Mouse (Mus musculus): Measurements from ENCODE around the gene 3110082I17Rik.

- TF ChIP-seq CTCF (IDR thresholded peaks at IDR 0.05; ENCODE audit: borderline replicate concordance, insufficient read depth, low read depth, low read length) (0 out of 2 replicates have a peak, but pooled peaks have one; percentile 20), POLR2A (IDR thresholded peaks at IDR 0.05; ENCODE audit: borderline replicate concordance, insufficient read depth, low read length) (no peak)
Measured at GRCm38 (mm10) chr5:139445258-139445657, 15.1 kb downstream of the 3110082I17Rik start.
